Mouse (Mus musculus) brain, embryonic 14.5 days (tissue): ENCODE measurements around the gene Sufu.

Experiments used
- CTCF ChIP-seq: fragments of 200-500 bp; IDR thresholded peaks from 2 replicates; pipeline ENCODE4 v1.5.1; 2012; ENCODE audit warnings: inconsistent platforms, mild to moderate bottlenecking, moderate library complexity, borderline replicate concordance; ENCODE audit not compliant: insufficient read depth, insufficient read length; ENCODE audit errors: extremely low read depth
- POLR2A ChIP-seq: fragments of 200-500 bp; IDR thresholded peaks from 2 replicates; pipeline ENCODE4 v1.6.1; 2012; ENCODE audit warnings: mild to moderate bottlenecking, inconsistent platforms, borderline replicate concordance; ENCODE audit not compliant: poor library complexity, insufficient read depth, insufficient read length, severe bottlenecking; ENCODE audit errors: extremely low read depth

DNA sequence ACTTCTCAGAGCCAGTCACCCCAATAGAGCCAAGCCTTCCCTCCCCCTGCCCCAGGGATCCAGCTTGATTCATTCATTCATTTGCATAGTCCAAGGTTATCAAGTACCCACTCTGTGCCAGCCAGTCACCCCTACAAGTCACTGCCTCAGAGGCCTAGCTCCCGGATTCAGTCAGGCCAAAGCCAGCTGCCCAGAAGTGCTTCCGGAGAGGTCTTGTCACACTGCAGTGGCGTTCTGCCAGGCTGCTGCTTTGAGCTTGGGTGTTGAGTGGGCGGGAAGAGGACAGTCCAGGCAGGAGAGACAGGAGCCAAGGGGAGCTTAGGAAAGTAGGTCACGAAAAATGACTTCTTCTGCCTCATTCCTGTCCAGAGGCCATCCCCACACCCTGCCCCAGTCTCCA, 87.8 kb downstream of the Sufu start:
- TF ChIP-seq CTCF (no peak), POLR2A (no peak)
